Mouse (Mus musculus): ENCODE data around the gene Rae1. TPM values are rescaled to one million over a fixed set of nuclear protein-coding genes. Genes with fewer than 3 reads are reported as not detected.

The Rae1 gene
- polyA plus RNA-seq, 1 experiment from 2014 or later: 106 TPM

DNA sequence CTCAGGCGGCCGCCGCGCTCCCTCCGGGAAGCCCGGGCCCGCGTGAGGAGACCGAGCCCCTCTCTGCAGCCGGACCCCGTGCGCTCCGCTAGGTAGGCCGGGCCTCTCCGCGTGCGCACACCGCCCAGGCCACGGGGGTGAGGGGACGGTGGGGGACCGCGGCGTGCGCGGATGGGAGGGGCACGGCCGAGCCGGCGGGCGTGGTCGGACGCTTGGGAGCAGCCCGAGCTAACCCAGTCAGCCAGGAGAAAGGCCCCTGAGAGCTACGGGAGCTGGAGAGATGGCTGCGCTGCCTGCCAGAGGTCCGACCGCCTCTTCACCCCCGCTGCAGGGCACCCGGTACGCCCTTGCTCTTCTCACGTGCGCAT lies 352 bp downstream of the Rae1 start:
- Histone ChIP-seq H3K27ac (replicated peaks) (peak overlapping the region; percentile 92), H3K36me3 (peaks cover 28% of the 10 kb centered on the region), H3K9me3 (no peaks in the 10 kb centered on the region), H3K4me3 (peak overlapping the region; percentile 97), H3K9ac (peak overlapping the region; percentile 94), H3K27me3 (no peaks in the 10 kb centered on the region), H3K4me1 (replicated peaks) (peaks cover 23% of the 10 kb centered on the region), H3K4me2 (peak overlapping the region; percentile 93)
- WGBS: under 1% methylated on average over 42 of the region's 42 CpGs
- ATAC-seq (ENCODE audit: low read depth): peak; percentile 88

DNA sequence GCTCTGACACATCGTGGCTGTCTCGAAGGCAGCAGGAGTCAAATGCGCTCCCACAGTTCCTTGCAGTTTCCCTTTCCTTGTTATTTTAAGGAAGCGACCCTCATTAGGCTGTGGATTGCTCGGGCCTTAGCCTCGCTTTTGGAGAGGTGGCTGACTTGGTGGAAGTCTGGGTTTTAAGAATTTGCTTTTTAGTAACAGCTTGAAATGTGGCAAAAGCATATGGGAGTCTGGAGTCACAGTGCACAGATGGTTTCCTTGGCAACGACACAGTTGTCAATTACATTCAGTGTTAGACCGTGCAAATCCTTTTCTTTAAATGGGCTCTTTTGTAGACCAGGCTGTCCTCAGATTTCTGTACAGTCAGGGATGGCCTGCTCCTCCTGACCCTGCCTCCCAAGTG lies 1.0 kb downstream of the Rae1 start:
- Histone ChIP-seq H3K4me2 (peak overlapping the region; percentile 93), H3K27ac (replicated peaks) (no peak overlapping the region), H3K9me3 (no peaks in the 10 kb centered on the region), H3K9ac (peak overlapping the region; percentile 94), H3K4me1 (replicated peaks) (peaks cover 23% of the 10 kb centered on the region), H3K27me3 (no peaks in the 10 kb centered on the region), H3K36me3 (peaks cover 35% of the 10 kb centered on the region), H3K4me3 (peak overlapping the region; percentile 97)
- no peak for ATAC-seq (ENCODE audit: low read depth)
- 14% methylated on average over 8 of the region's 8 CpGs for WGBS

DNA sequence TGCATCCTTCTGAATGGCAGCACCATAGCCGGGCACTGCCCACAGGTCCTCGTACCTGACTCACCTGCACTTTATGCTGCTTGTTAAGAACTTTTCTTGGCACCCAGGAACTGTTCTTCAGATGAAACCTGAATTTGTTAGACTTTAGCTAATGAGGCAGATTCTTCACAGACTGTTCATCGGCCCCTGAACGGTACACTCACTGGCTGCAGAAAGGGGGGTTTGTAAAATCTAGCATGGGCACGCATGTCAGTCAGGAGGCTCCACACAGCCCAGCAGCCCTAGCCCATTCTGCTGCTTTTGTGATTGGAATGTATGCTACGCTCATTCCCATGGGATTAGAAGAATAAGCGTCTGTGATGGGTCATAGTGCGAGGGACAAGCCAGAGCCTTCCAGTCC lies 3.8 kb downstream of the Rae1 start:
- Histone ChIP-seq H3K9me3 (no peaks in the 10 kb centered on the region), H3K4me2 (no peak overlapping the region), H3K4me1 (replicated peaks) (peaks cover 20% of the 10 kb centered on the region), H3K36me3 (peaks cover 63% of the 10 kb centered on the region), H3K4me3 (no peak overlapping the region), H3K27ac (replicated peaks) (no peak overlapping the region), H3K27me3 (no peaks in the 10 kb centered on the region), H3K9ac (no peak overlapping the region)
- no peak for ATAC-seq (ENCODE audit: low read depth)
- 95% methylated on average over 8 of the region's 8 CpGs for WGBS

DNA sequence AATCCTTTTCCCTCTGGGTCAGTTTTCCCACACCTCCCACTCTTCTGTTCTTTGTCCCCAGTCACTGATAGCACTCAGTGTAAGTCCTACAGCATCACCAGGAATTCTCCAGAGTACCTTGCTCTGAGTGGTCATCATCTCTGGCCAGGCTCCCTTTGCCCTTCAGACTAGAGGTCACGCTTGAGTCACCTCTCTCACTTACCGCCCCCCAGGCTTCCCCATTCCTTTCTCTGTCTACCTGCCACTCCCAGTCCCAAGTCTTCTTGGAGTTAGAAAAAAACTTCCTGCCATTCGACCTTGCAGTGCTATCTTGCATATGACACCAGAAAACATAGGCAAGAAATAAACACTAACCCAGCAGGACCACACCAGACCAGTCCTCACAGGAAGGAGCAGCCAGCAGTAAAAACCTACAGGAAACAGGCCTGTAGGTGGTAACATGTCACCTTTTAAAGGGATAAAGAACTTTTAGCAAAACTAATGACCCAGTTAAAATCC lies 10.4 kb downstream of the Rae1 start:
- Histone ChIP-seq H3K4me1 (replicated peaks) (no peaks in the 10 kb centered on the region), H3K9me3 (no peaks in the 10 kb centered on the region), H3K4me3 (no peak overlapping the region), H3K4me2 (no peak overlapping the region), H3K36me3 (peaks cover 100% of the 10 kb centered on the region), H3K9ac (no peak overlapping the region), H3K27me3 (no peaks in the 10 kb centered on the region), H3K27ac (replicated peaks) (no peak overlapping the region)
- WGBS: 73% methylated on average over 3 of the region's 3 CpGs
- ATAC-seq (ENCODE audit: low read depth): no peak

DNA sequence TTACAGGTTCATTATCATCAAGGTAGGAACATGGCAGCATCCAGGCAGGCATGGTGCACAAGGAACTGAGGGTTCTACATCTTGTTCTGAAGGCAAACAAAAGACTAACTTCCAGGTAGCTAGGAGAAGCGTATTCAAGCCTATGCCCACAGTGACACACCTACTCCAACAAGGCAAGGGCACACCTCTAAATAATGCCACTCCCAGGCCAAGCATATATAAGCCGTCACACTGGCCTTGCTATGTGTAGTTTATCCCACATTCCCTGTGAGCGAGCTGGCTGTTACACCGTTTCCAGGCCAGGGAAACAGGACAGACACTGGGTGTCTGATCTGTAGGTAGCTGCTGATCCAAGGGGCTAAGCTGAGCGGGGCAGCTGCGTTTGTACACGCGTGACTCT lies 11.5 kb downstream of the Rae1 start:
- H3K4me2 ChIP-seq: no peak overlapping the region
- no peak overlapping the region for H3K27ac ChIP-seq (replicated peaks)
- no peak overlapping the region for H3K9ac ChIP-seq
- no peak for ATAC-seq (ENCODE audit: low read depth)
- no peaks in the 10 kb centered on the region for H3K9me3 ChIP-seq
- H3K4me1 ChIP-seq (replicated peaks): no peaks in the 10 kb centered on the region
- WGBS: 95% methylated on average over 8 of the region's 8 CpGs
- no peak overlapping the region for H3K4me3 ChIP-seq
- H3K36me3 ChIP-seq: peaks cover 100% of the 10 kb centered on the region
- no peaks in the 10 kb centered on the region for H3K27me3 ChIP-seq

DNA sequence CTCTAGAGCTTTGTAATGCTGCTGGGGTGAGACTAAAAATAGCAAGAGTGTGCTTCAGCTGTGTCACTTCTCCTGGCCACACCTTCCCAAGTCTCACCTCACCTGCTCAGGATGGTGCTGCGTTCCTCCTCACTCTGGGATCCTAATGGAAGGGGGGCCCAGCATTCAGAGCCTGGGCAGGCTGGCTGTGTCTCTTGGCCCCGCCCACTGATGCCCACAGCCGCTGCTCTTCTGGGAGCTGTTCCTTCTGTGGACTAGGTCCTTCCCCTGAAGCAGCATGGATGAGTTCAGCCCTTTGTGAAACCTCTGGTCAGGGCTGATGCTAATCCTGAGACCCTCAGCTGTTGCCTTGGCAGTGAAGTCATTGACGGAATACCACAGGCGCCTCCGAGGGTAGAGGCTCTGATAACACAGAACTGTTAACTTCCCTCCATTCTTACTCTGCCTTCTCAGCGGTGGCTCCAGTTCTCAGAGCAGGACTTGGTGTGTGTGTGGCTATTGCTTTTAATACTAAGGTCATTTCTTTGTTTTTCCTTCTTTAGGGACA lies 14.9 kb downstream of the Rae1 start:
- H3K4me1 ChIP-seq (replicated peaks): peaks cover 12% of the 10 kb centered on the region
- 86% methylated on average over 7 of the region's 7 CpGs for WGBS

DNA sequence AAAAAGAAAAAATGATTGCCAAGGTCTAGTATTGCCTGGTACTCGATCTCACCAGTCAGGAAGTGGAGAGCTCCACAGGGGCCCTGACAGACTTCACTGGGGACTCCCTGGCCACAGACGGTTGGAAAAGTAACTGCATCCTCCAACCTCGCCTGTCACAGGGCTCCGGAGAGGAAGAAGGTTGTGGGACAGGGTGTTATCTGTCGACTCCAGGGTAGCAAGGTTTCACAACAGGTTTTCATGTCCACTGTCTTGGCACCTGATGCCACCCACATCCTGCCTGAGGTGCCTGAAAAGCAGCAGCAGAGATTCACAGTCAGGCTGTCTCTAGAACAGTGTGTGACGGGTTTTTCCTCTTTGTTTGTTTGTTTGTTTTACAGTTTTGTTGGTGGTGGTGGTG lies 18.0 kb downstream of the Rae1 start:
- WGBS: 44% methylated on average over 6 of the region's 6 CpGs
- no peaks in the 10 kb centered on the region for H3K9me3 ChIP-seq
- no peak overlapping the region for H3K4me2 ChIP-seq
- peaks cover 27% of the 10 kb centered on the region for H3K4me1 ChIP-seq (replicated peaks)
- no peak overlapping the region for H3K4me3 ChIP-seq
- no peak overlapping the region for H3K27ac ChIP-seq (replicated peaks)
- peaks cover 39% of the 10 kb centered on the region for H3K36me3 ChIP-seq
- peaks cover 42% of the 10 kb centered on the region for H3K27me3 ChIP-seq
- no peak overlapping the region for H3K9ac ChIP-seq
- no peak for ATAC-seq (ENCODE audit: low read depth)

More for the DNA sequence above, 14.9 kb downstream of the Rae1 start:
- Histone ChIP-seq H3K36me3 (peaks cover 70% of the 10 kb centered on the region), H3K4me3 (no peak overlapping the region), H3K27ac (replicated peaks) (no peak overlapping the region), H3K4me2 (no peak overlapping the region), H3K27me3 (peaks cover 31% of the 10 kb centered on the region), H3K9me3 (no peaks in the 10 kb centered on the region), H3K9ac (no peak overlapping the region)
- ATAC-seq (ENCODE audit: low read depth): no peak

DNA sequence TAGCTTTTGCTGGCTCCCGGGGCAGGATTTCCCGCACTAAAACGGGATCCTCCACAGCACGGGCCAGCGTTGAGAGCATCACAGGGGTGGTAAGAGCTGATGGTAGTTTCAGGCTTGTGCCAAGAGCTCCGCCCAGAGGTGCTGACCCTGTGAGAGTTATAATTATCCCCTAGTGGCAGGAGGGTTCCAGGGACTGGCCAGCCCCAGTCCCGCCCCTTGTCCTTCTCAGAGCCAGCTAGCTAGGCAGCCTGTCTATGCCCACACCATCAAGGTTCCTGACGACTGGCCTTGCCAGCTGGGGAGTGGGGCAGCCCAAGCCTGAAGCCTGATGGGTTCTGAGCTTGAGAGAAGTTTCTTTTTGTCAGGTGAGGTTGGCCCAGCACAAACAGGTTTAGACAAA lies 18.7 kb downstream of the Rae1 start:
- no peak for ATAC-seq (ENCODE audit: low read depth)
- H3K27ac ChIP-seq (replicated peaks): no peak overlapping the region
- no peak overlapping the region for H3K4me3 ChIP-seq
- H3K36me3 ChIP-seq: peaks cover 32% of the 10 kb centered on the region
- 15% methylated on average over 8 of the region's 8 CpGs for WGBS
- no peaks in the 10 kb centered on the region for H3K9me3 ChIP-seq
- H3K4me1 ChIP-seq (replicated peaks): peaks cover 34% of the 10 kb centered on the region
- no peak overlapping the region for H3K9ac ChIP-seq
- no peak overlapping the region for H3K4me2 ChIP-seq
- H3K27me3 ChIP-seq: peaks cover 42% of the 10 kb centered on the region

DNA sequence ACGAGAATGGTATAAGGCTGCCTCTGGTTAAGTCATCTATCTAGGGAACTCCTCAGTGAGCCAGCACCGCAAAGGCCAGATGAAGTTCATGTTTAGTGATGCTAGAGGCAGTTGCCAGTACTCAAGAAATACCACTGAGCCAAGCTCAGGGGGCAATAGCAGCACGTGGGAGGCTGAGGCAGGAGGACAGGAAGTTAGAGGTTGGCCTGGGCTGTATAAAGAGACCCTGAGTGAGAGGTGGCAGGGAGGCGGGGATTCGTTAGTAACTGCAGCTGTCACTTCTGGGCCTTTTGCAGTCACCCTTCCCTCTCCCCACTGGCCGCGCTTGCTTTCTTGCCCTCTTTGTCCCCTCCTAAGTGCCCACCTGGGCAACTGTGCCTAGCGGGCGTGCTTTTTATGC lies 19.4 kb downstream of the Rae1 start:
- ATAC-seq (ENCODE audit: low read depth): no peak
- H3K27me3 ChIP-seq: peaks cover 42% of the 10 kb centered on the region
- H3K36me3 ChIP-seq: peaks cover 25% of the 10 kb centered on the region
- no peak overlapping the region for H3K27ac ChIP-seq (replicated peaks)
- 13% methylated on average over 9 of the region's 9 CpGs for WGBS
- H3K4me2 ChIP-seq: peak overlapping the region; percentile 64
- peaks cover 41% of the 10 kb centered on the region for H3K4me1 ChIP-seq (replicated peaks)
- H3K9ac ChIP-seq: peak overlapping the region; percentile 61
- H3K4me3 ChIP-seq: peak overlapping the region; percentile 33
- no peaks in the 10 kb centered on the region for H3K9me3 ChIP-seq

DNA sequence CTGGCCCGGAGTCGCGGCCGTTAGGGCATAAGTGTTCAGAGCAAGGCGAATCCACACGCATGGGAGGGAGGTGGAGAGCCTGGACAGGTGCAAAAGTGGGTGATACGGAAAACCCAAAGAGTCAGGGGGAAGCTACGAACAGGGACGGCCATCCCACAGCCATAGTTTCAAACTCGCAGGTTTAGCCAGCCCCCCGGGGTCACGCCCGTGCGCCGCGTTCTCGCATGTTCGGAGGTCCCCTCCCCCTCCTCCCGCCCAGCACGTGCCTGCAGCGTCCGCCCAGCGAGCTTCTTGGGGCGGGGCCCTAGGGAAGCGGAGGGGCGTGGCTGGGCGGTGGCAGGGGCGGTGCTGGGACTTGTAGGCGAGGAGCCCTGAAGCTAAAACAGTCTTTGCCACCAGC lies 19.9 kb downstream of the Rae1 start:
- H3K36me3 ChIP-seq: peaks cover 20% of the 10 kb centered on the region
- peaks cover 45% of the 10 kb centered on the region for H3K4me1 ChIP-seq (replicated peaks)
- H3K9me3 ChIP-seq: no peaks in the 10 kb centered on the region
- H3K9ac ChIP-seq: peak overlapping the region; percentile 61
- 0% methylated on average over 28 of the region's 29 CpGs for WGBS
- peaks cover 42% of the 10 kb centered on the region for H3K27me3 ChIP-seq
- ATAC-seq (ENCODE audit: low read depth): peak; percentile 64
- no peak overlapping the region for H3K27ac ChIP-seq (replicated peaks)
- H3K4me3 ChIP-seq: peak overlapping the region; percentile 33
- peak overlapping the region; percentile 64 for H3K4me2 ChIP-seq

DNA sequence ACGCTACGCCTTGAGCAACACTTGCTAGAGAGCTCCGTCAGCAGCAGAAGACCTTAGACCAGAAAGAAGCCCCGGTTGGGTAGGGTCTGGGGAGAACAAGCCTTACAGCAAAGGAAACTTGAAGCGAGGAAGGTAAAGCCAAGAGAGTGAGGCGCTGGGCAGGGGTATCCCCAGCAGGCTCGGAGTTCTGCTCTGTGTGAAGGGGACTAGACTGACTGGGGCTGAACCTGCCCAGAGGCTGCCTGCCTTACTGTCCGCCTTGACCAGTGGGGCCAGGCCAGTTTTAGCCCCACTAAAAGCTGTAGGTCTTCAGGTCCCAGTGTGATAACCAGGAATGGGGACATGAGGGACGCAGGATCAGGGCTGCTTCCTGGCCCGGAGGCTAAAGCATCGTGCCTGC lies 20.5 kb downstream of the Rae1 start, which contains the start of gene Rbm38:
Rbm38 (plus strand) TSS at position 69 of the 400 bp plus-strand sequence.
- peaks cover 42% of the 10 kb centered on the region for H3K27me3 ChIP-seq
- WGBS: 30% methylated on average over 11 of the region's 11 CpGs
- peak within 1 kb of the TSS; percentile 94 for H3K4me2 ChIP-seq
- H3K4me1 ChIP-seq (replicated peaks): peaks cover 52% of the 10 kb centered on the region
- H3K9ac ChIP-seq: peak within 1 kb of the TSS; percentile 61
- no peaks in the 10 kb centered on the region for H3K9me3 ChIP-seq
- peak within 1 kb of the TSS; percentile 84 for H3K4me3 ChIP-seq
- H3K36me3 ChIP-seq: peaks cover 14% of the 10 kb centered on the region
- no peak for ATAC-seq (ENCODE audit: low read depth)
- no peak within 1 kb of the TSS for H3K27ac ChIP-seq (replicated peaks)

DNA sequence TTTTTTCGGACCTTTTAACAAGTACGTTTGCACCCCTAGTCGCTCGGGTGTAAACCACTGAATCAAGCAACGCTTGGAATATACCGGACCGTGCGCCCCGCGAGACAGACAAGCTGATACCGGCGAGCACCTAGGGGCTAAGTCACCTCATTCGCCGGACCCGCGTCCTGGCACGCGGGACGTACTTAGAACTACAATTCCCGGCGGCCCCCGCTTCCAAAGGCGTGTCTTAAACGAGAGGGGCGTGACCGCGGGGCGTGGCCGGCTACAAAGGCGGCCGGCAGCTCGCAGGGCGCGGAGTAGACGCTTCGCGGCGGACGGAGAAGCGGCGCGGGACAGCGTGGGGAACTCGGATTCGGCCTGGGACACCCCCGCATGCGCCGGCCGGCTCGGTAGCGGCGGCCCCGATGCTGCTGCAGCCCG lies 21.7 kb downstream of the Rae1 start:
- 1% methylated on average over 50 of the region's 54 CpGs for WGBS
- peak overlapping the region; percentile 74 for H3K27ac ChIP-seq (replicated peaks)
- H3K36me3 ChIP-seq: peaks cover 6% of the 10 kb centered on the region; the same call in 1 of the 2 replicates
- H3K4me2 ChIP-seq: peak overlapping the region; percentile 94
- ATAC-seq (ENCODE audit: low read depth): peak; percentile 78
- peak overlapping the region; percentile 84 for H3K4me3 ChIP-seq
- H3K9ac ChIP-seq: peak overlapping the region; percentile 84
- H3K27me3 ChIP-seq: peaks cover 42% of the 10 kb centered on the region
- H3K4me1 ChIP-seq (replicated peaks): peaks cover 64% of the 10 kb centered on the region
- H3K9me3 ChIP-seq: no peaks in the 10 kb centered on the region
